Mouse (Mus musculus) retina, postnatal 7 days (tissue): ENCODE measurements around the gene Znrf4.
A peak's percentile ranks its signal among the peaks of the same experiment; 100 is the strongest.

ENCODE experiments used
- DNase-seq: peaks from one replicate; pipeline ENCODE4 v3.0.0-alpha.2; 2012; ENCODE audit warnings: low read depth, low spot score

The Znrf4 gene

GRCm38 (mm10) chr17:56490438-56491152, 21.6 kb downstream of the Znrf4 start:
- DNase-seq, result no peak

- no peak for DNase-seq
These were observed 24.2 kb downstream of the Znrf4 start for GRCm38 (mm10) chr17:56488028-56488427.

DNA sequence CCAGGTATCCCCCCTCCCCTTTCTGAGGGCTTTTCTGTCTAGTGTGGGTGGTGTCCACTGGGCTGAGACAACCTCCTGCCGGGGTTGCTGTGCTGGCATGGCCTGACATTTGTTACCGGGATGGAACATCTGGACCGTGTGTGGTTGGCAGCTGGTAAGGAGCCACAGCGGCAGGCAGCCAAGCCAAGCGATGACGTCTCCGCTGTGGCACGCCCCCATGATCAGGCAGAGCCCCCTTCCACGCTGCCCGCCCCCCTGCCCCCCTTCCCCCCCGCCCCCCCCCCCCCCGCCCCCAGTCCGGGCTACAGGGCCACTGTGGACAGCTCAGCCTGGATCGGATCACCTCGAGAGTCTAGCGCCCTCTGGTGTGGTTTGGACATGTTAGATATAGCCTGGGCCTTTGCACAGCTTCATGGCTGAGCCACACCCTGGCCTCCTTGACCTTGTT, 24.8 kb downstream of the Znrf4 start:
- no peak for DNase-seq

GRCm38 (mm10) chr17:56485926-56486325, 26.3 kb downstream of the Znrf4 start:
- no peak for DNase-seq

- no peak for DNase-seq
These were observed 27.1 kb downstream of the Znrf4 start for GRCm38 (mm10) chr17:56485118-56485517.

GRCm38 (mm10) chr17:56482671-56483070, 29.6 kb downstream of the Znrf4 start:
- no peak for DNase-seq

DNA sequence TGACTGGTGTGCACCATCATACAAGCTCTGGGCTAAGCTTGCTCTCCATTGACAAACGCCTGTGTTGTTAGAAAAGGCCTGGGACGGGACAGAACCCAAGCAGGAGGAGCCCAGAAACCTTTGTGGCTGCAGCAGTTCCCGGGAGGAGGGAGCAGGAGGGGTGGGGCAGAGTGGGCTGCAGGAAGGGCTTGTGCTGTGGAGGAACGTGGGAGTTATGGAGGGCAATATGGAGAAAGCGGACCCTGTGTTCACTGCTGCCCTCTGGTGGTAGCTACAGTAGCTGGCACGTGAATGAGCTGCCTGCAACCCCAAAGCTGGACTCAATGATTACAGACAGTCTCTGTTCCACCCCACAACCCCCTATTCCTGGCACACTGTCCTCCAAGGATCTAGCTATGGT, 32.9 kb downstream of the Znrf4 start:
- peak; percentile 59 for DNase-seq

DNA sequence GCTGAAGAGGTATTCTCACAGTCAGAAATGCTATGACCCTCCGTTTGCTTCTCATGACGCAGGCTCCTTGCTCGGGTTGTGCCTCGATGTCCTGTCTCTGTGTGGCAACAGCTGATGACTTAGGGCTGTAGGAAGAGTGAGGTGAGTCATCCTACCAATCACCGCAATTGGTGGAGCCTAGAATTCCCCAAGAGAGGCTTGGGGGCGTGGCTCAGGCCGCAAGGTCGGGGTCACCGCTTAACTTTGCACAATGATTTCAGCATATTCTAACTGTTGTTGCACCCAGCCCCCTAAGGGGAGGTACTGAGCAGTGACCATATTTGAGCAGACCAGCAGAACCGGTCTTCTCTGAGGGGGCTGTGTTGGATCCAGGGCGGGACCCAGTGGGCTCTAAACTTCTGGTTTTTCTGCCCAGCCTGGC, 34.0 kb downstream of the Znrf4 start:
- no peak for DNase-seq

DNA sequence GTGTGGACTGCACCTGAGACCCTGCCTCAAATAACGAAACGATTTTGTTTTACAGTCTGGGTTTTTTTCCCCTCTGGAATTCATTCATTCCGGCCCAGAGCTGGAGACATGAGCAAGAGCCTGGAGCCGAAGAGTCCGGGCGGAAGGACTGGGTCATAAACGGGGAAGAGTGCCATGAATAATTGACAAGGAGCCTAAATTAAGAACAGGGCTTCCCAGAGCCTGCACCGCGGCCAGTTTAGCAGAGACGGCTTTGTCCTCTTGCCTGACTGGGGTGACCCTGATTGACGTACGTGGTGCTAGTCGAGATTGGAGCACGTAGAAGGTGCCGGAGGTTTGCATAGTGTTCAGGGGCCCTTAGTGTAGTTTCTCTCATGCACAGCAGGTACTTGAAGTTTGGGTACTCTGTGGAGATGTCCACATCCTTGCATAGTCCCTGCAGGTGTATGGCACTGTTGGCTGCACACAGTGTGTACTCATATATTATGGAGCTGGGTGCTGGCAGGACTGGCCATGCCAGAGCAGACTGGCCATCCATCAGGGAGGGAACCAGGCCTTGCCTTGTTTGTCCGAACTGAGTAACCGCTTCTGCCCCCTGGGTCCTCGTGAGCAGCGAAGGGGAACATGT, 34.9 kb downstream of the Znrf4 start:
- DNase-seq, result no peak

DNA sequence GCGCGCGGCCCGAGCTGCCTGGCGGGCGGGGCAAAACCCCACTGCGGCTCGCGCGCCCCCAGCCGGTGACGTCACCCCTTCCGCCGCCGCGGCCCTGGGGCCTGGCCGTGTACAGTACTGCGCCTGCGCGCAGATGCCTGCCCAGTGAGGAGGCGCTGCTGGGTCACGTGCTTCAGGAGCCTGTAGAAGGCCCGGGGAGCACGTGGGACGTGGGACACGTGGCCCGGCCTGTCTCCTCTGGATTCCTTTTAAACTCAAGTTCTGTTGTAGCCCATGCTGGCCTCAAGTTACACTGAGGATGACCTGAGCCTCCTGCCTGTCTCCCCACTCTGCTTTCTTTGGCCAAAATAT, 35.9 kb downstream of the Znrf4 start, which contains the start of gene Ptprs:
Ptprs (minus strand) TSS at position 82 of the 351 bp plus-strand sequence.
- DNase-seq, result peak; percentile 92

DNA sequence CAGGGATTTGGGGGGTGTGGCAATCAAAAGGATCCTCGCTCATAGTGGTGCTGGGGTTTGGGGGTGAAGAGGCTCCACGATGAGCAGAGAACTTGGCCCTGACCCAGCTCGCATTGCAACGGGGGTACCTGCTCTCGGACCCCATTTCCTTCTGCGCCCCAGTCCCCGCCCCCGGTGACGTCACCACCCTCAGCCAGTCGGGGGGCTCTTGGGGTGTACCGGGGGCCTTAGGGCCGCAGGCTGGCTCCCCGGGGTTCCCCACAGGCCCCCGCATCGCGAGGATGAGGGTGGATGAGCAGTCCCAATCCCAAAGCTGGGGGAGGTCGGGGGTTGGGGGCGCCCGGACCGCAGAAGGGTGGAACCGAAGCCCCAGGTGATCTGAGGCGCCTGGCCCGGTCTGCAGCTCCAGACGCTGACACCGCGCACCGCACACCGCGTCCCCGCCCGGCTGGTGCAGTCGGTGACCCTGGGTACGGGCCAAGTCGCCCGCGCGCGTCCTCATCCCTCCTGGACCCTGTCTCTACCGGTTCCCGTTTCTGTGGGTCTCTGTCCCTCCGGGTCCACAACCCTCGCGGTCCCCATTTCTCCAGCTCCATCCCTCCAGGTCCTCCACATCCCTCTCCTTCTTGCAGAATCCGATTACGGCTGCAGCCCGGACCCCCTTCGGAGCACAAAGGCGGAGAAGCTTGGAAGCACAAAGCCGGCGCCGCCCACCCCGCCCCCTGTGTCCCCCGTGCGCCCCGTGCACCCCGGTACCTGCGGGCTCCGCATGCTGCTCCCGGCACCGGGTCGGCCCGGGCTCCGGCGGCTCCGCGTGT, 36.4 kb downstream of the Znrf4 start:
- DNase-seq, result no peak

GRCm38 (mm10) chr17:56474831-56475581, 37.2 kb downstream of the Znrf4 start:
- peak; percentile 63 for DNase-seq

DNA sequence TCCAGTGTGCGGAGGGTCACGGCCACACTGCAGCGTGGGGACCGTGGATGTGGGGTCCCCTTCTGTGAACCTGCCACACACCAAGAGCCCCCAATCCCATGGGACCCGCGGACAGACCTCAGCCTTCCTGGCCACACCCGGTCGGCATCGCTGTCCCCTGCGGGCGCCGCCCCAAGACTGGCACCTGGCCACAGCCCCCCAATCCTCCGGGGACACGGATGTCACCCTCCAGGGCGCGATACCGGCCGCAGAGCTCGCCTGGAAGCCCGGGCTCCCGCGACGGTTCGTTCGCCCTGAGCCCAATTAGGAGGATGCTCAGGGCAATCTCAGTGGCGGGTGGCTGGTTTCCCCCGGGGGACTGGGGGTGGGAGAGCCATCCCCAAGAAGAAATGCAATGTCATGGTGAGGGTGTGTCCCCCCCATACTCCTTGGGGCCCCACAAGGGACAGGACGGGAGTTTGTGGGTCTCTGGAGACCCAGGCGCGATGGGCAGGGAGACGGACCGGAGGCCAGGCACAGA, 37.9 kb downstream of the Znrf4 start:
- no peak for DNase-seq

GRCm38 (mm10) chr17:56473611-56473905, 38.7 kb downstream of the Znrf4 start:
- DNase-seq, result no peak

- no peak for DNase-seq
These were observed 39.3 kb downstream of the Znrf4 start for GRCm38 (mm10) chr17:56472733-56473610.

GRCm38 (mm10) chr17:56472121-56472520, 40.1 kb downstream of the Znrf4 start:
- no peak for DNase-seq

GRCm38 (mm10) chr17:56471136-56471535, 41.1 kb downstream of the Znrf4 start:
- no peak for DNase-seq

DNA sequence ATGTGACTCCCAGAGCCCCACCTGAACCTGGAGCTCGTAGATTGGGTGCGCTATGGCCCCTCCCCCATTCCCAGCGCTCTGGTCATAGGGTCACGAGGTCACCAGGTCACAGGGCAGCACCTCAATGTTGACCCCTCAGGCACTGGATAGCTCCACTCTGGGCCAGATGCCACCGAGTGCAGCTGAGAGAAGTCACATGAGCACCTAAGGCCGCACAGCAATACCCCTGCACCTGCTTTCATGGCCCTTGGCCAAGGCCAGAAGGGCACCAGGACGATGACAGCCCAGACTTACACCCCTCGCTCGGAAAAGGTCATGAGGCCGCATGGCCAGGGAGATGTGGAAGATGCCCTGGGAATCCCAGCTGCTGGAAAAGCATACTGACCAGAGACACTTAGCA, 41.7 kb downstream of the Znrf4 start:
- no peak for DNase-seq

GRCm38 (mm10) chr17:56470001-56470436, 42.2 kb downstream of the Znrf4 start:
- DNase-seq, result no peak

- DNase-seq, result no peak
These were observed 43.0 kb downstream of the Znrf4 start for GRCm38 (mm10) chr17:56469275-56469674.

DNA sequence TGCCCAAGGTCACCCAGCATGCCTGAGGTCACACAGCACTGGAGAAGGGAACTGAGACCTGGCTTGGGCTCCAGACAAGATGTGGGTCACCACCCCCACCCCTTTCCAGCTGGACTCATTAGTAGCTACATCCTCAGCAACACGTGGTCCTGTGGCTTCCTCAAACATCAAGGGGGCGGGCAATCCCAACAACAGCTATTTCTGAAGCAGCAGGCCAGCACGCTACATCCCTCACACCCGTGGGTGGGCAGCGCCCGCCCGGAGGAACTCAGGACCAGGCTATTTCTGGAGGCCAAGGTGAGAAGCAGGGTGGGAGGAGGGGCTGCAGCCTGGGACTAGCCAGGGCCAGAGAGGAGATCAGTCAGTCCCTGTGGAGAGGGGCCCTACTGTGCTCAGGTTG, 43.4 kb downstream of the Znrf4 start:
- DNase-seq, result no peak
